ENCODE assay signal across 12 mouse cellular contexts in genomic region chr3:137479761-137480339, GRCm38 (mm10).
DNase-seq lines count a peak whose midpoint lies in the region; ATAC-seq lines count a peak whose summit lies in the region.
"Had no signal": no experiment of that assay in that cellular context is flagged by ENCODE, and none has a peak within 500 bp of the region (broad histone marks: within the 10 kb centered on the region; RNA-seq: fewer than 3 reads in every experiment).

No protein-coding gene starts in this region.

- peak; percentile 57 for ATAC-seq in frontal cortex, adult (ENCODE audit: low TSS enrichment)
- no peak for ATAC-seq in activated CD4-positive, CD25-positive, alpha-beta regulatory T cell, adult 4 months

- intact Hi-C loops in left cerebral cortex, postnatal 25 days (cut with DNase I), result loop anchor here (2.0 to 5.0 kb wide), 3 partner anchors 33 to 272 kb away; no protein-coding TSS in a partner anchor

- DNase-seq in frontal cortex, postnatal 25 days (ENCODE audit: low spot score in 2 of 2), result no peak
- DNase-seq in left cerebral cortex, postnatal 25 days (ENCODE audit: low spot score in 2 of 2), result peak; percentile 37 to 67
- DNase-seq in left cerebral cortex, adult 8-10 months (ENCODE audit: low spot score in 2 of 2), result no peak
- peak; percentile 34 to 37 for DNase-seq in right cerebral cortex, postnatal 10 days (ENCODE audit: low spot score in 2 of 2)
- DNase-seq in right cerebral cortex, postnatal 25 days, result no peak
- DNase-seq: adrenal gland, postnatal 14 days; cerebellum, postnatal 25 days; kidney, adult 8-10 months; liver; thymus, adult 18-20 months had no signal

Comparison
In these comparisons a context has a peak if more than half of its experiments do, and no peak if none do; other contexts are left out.
1. DNase-seq: peak in left cerebral cortex, postnatal 25 days (2 of 2) and right cerebral cortex, postnatal 10 days (2 of 2); none in frontal cortex, postnatal 25 days (0 of 2), left cerebral cortex, adult 8-10 months (0 of 2) and right cerebral cortex, postnatal 25 days (single experiment).